Mouse (Mus musculus): ENCODE data around the gene Arhgef25.

Gene Arhgef25

DNA sequence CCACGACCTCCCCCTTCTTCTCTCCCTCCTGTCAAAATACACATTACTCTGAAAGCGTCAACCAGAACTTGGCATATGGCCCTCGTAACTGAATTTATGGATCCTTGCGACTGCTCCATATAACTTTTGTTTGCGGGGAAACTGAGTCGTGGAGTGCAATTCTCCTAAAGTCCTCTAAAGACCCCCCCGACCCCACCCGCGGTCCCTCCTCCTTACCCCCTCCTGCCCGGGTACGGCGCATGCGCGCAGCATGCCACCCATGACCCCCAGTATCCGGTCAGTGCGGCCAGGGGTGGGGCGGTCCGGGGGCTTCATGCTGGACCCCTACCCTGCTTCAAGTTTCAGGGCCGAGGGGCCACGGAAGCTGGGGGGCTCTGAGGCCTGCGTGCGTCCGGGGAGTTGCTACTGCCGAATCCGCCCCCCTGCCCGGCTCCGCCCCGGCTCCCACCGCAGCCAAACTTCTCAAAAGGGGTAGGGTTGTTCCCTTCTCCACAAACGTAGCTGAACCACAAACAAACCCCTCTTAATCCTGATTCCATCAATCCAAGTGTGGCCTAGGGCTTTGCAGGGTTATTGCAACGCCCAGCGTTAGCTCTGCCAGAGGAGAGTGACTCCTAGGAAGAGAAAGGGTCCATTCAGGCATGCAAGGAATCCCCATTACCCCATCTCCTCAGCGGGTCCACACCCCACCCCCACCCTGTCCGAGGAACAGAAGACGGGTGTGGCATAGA is at the start of gene Arhgef25:
TSS of gene Arhgef25 (minus strand) at position 433 of the 731 bp plus-strand sequence.
- DNase-seq (ENCODE audit: low spot score) = peak; percentile 37

DNA sequence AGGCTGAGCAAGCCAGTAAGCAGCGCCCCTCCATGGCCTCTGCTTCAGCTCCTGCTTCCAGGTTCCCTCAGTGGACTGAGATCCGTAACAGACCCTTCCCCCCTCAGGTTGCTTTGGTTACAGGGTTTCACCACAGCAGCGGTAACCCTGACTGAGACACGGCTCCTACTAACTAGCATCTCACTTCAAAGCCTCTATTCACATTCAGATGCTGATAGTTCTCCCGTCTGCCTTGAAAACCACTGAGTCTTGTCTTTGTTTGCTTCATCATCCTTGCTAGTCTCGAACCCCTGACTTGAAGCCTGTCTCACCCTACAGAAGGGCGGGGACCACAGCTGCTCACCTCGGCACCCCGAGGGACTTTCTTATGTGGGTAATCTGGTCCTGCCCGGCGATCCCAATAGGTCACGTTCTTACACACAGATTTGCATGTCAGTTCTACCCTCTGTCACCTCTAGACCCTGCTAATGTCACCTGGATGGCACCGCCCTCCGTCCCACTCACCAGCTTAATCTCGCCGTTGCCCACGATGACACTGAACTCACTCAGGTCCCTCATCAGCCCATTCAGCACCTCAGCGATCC is 48.5 kb upstream of the Arhgef25 start:
- DNase-seq (ENCODE audit: low spot score) = no peak

DNA sequence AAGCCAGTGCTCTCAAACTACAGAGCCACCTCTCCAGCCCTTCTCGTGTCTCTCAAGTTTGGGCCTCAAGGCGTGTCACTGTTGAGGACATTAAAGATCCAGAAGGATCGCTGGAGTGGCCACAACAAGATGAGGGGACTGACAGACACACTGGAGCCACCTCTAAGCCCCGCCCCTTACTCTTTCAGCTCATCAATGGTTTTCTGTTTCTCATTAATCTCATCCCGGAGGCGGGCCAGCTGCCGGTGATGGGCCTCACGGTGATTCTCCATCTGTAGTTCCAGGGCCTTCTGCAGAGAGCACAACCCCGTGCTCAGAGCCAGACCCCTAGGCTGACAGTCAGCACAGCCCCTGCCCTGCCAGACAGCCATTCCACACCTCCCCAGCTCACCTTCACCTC is 46.7 kb upstream of the Arhgef25 start:
- no peak for DNase-seq (ENCODE audit: low spot score)

DNA sequence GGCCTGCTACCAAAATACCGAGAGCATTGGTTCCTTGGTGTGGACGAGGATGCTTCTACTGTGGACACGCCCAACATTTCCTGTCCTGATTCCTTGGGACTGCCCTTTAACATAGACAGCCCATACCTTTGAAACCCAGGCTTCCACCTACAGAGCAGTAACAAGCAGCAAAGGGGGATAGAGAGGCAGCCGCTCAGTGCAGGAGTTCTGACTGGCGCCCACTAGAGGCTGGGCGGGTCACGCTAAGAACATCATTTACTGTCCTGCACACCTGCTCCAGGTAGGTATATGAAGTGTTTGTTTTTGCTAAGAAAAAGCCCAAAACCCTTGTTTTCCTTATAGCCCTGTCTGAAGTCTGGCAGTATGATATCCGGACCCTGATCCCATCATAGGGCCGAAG is 43.3 kb upstream of the Arhgef25 start:
- no peak for DNase-seq (ENCODE audit: low spot score)

DNA sequence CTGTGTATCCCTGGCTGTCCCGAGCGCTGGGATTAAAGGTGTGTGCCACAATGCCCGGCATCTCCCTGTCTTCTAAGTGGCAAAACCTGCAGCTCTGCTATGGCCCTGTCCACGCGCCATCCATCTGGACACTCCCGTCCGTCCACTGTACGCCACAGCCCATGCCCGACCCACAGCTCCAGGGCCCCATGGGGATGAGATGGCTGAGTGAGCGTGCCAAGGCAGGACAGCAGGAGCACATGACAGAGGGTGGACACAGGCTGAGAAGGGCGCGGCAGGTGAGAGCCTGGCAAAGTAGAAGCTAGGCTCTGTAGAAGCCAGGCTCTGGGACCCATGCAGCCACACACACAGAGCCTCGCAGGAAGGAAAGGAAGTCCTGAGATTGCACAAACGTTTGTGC is 41.9 kb upstream of the Arhgef25 start:
- no peak for DNase-seq (ENCODE audit: low spot score)

DNA sequence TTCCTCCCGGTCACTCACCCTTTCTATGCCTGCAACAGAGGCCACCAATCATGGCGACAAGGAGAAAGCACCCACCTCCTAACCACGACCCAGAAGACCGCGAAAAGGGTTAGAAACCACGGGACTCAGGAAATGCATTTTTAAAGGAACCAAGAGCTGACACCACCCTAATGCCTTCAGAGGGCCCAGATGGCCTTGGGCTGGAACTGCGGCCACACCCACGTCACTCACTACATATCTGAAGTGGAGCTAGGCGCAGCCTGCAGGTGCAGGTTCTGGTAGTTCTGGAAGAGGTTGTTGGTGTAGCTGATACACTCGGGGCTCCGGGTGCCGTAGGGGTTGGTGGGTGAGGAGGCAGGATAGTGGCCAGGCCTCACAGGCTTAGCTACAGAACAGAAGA is 40.8 kb upstream of the Arhgef25 start:
- DNase-seq (ENCODE audit: low spot score) = no peak

DNA sequence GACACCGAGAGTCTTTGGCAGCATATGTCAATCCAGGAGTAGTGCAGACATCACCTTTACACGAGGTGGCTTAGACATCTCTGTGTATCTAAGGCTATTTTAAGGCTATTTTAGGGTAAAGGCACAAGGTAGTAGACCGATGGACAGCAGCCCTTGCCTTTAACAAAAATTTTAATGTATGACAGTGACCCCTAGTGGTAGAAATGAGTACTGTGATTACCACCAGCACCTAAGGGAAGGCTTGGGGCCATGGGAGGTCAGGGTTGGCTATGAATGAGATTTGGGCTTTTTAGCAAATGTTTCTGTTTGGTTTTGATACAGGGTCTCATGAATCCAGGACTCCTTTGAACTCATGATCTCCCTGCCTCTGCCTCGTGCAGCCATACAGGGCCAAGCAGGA is 39.0 kb upstream of the Arhgef25 start:
- peak; percentile 80 for DNase-seq (ENCODE audit: low spot score)

DNA sequence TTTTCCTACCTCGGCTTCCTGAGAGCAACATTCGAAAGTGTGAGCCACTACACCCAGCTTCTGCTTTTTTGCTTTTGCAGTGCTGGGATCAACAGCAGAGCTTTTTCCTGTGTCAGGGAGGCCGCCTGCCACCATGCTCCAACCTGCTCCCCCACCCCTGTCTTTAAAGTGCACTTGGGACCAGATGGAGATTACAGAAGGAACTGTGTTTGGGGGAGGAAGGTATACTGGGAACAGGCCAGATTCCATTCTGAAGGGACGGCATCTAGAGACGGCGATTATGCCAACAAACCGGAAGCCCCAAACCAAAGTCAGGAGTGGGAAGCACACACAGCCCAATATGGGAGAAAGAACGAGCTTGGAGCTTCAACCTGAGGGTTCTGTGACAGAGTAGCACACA is 37.3 kb upstream of the Arhgef25 start:
- no peak for DNase-seq (ENCODE audit: low spot score)

DNA sequence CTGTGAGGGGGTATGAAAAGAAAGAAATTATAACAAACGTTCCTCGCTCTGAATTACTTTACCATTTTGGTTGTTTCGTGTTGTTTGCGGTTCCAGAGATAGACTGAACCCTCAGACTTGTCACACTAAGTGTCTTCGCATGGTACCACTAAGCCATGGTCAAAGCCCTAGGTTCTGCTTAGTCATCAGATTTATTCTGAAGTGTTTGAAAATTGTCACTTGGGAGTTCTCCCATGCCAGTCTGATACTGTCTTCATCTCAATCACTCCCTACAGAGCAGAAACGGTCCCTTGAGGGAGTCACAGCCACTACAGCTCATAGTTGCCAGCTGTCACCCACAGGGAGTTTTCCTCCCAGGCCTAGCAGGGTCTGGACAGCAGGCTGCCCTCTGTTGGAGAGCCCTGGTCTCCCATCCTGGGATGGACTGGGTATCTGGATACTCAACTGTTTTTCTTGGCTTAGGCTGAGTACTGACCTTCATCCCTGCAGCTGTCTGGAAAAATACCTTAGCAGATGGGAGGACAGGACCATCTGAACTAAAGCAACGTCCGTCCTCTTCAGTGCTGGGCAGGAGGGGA is 36.5 kb upstream of the Arhgef25 start:
- peak; percentile 43 for DNase-seq (ENCODE audit: low spot score)

DNA sequence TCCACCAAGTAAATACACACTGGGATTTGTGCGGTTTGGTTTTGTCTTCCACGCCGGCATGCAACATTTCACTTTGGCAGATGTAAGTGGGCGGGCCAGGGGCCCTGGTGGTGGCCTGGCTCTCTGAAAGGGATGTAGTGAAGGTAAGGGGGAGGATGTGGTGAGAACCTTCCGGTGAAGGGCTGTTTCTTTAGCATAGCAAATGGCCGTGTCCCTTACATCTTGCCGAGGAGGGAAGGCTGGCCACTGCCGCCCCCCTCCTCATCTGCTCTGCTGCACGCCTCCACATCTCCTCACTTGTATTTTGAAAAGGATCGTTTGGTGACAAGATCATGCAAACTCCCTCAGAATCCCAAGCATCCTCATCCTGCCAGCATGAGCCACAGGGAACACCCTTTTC is 35.8 kb upstream of the Arhgef25 start:
- no peak for DNase-seq (ENCODE audit: low spot score)

DNA sequence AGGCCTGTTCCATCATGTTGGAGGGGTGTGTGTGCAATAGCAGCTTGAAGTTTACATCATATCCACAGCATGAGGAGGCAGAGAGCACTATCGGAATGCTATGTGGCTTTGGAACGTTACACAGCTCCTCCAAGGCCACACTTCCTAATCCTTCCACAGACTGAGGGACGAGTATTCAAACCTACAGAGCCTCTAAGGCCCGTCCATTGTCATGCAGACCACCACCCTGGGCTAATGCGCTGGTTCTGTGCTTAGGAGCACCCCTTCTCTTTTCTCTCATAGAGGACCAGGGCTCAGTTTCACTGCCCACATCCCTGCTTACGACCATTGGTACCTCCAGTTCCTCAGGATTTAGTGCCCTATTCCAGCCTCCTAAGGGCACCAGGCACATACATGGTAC is 35.3 kb upstream of the Arhgef25 start:
- DNase-seq (ENCODE audit: low spot score) = no peak

DNA sequence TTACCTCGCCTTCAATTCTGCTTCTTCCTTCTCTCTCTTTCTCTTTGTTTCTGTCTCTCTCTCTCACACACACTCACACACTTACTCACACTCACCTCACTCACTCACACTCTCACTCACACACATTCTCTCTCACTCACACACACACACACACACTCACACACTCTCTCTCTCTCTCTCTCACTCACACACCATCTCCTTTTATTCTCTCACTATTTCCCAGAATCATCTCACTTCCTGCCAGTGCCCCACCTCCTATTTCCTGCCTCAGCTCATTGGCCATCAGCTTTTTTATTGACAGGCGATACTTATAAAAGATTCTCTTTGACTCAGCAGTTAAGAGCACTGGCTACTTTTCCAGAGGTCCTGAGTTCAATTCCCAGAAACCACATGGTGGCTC is 28.5 kb upstream of the Arhgef25 start:
- no peak for DNase-seq (ENCODE audit: low spot score)

DNA sequence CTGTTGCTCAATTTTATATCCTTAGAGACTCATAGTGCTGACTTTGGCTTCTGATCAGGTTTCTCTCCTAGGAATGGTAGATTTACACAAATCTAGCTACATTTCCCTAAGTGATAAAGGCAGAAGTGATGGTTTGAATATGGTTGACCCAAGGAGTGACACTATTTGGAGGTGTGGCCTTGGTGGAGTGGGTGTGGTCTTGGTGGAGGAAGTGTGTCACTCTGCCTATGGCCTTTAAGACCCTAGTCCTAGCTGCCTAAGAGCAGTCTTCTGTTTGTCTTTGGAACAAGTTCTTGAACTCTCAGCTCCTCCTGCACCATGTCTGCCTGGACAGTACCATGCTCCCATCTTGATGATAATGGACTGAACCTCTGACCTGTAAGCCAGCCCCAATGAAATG is 27.3 kb upstream of the Arhgef25 start:
- peak; percentile 43 for DNase-seq (ENCODE audit: low spot score)

DNA sequence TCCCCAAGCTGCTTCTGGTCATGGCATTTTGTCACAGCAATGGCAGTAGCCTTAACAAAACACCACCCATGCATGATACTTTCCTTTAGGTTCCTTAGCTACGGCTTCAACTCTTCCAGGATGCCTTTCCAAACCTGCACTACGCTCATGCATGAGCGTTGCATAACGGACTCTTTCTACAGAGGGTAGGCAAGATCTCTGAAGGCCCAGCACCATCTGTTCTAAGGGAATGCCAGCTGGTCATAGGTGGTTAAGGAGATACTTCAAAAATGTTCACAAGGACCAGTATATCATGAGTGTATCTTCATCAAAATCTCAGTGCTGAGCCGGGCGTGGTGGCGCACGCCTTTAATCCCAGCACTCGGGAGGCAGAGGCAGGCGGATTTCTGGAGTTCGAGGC is 26.6 kb upstream of the Arhgef25 start:
- DNase-seq (ENCODE audit: low spot score) = no peak

DNA sequence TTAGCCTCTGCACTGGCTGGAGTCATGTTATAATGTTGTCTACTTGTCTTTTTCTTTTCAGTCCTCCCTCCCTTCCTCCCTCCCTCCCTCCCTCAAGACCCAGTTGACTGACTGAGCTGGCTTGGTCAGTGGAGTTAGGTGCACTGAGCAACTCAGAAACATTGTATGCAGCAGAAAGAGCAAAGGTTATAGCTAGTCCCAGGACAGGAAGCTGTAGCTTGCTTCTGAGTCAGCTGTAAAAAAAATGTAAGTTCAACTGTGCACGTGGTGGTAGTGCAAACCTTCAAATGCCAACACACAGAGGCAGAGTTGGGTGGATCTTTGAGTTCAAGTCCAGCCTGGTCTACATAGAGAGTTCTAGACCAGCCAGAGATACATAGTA is 24.5 kb upstream of the Arhgef25 start:
- DNase-seq (ENCODE audit: low spot score) = peak; percentile 31

DNA sequence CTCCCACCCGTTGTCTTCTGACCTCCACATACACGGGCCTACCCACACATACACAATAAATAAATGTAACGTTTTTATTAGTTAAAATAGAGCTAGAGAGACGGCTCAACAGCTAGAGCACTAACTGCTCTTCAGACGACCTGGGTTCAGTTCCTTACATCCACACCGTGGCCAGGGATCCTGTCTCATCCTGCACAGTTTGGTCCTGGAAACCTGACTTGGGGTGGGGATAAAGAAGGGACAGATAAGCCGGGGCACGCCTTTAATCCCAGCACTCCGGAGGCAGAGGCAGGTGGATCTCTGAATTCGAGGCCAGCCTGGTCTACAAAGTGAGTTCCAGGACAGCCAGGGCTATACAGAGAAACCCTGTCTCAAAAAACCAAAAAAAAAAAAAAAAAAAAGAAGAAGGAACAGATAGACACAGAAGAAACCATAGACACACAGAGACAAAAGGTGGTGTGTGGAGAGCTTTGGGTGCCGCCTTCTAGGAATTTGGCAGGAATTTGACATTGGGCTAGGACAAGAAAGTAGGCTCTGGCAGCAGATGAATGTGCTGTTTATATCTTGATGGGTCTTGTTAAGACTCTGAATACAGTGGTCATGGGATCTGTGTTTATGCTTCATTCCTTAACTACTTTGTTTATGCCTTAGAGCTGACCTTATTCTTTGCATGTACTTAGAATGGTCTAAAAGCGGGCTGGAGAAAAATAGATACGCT is 24.0 kb upstream of the Arhgef25 start:
- no peak for DNase-seq (ENCODE audit: low spot score)

DNA sequence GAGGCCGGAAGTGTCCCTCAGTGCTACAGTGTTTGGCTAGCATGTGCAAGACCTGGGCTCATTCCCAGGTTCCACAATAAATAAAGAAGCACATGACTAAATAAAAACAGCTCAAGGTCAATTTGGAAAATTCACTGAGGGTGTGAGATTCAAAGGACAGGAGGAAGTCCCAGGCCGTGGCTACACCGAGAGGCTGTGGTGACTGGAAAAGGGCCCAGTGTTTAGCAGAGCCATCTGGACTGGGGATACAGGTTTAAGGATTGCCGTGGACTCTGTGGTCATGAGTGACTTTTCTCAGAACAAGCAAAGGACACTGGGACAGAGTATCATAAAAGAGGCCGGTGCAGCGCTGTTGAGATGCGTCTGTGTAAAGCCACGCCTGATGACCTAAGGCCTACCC is 23.4 kb upstream of the Arhgef25 start:
- peak; percentile 40 for DNase-seq (ENCODE audit: low spot score)

DNA sequence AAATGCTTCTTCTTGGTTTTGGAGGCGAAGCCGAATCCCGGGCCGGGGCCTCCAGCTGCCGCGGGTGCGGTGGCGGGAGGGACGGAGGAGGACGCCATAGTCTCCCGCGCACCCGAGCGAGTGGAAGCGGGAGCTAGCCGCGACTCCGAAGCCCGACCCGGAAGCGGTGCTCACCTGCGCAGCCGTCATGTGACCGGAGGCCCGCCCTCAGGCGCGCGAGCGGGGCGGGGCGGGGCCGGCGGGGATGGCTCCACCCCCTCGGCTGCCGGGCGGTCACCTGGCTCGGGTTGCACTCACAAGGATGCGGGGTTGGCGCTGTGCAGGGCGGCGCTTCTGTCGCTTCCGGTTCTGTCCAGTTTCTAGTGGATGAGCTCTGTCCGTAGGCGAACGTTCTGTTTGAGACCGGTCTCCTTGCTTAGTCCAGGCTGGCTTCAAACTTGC is 21.6 kb upstream of the Arhgef25 start, which contains the start of gene Pip4k2c:
TSS of gene Pip4k2c (minus strand) at position 172 of the 441 bp plus-strand sequence.
- peak; percentile 90 for DNase-seq (ENCODE audit: low spot score)

DNA sequence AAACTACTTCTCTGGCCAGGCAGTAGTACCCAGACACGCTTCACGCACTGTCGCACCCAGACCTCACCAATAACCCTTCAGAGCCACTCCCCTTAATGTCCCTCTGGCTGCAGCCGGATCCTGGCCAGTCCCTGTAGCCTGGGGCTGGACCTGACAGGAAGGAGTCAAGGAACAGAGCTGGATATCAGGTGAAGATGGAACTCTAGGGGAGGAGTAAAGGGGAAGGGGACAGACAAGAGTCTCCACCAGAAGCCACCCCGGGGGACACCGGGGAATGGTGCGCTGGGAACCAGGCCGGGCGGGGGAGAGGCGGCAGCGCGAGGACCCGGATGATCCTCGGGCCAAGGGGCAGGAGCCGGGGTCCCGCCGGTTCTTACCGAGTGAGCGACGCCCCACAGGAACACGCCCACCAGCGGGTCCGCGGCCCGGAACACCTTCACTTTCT is 21.1 kb upstream of the Arhgef25 start:
- peak; percentile 57 for DNase-seq (ENCODE audit: low spot score)

DNA sequence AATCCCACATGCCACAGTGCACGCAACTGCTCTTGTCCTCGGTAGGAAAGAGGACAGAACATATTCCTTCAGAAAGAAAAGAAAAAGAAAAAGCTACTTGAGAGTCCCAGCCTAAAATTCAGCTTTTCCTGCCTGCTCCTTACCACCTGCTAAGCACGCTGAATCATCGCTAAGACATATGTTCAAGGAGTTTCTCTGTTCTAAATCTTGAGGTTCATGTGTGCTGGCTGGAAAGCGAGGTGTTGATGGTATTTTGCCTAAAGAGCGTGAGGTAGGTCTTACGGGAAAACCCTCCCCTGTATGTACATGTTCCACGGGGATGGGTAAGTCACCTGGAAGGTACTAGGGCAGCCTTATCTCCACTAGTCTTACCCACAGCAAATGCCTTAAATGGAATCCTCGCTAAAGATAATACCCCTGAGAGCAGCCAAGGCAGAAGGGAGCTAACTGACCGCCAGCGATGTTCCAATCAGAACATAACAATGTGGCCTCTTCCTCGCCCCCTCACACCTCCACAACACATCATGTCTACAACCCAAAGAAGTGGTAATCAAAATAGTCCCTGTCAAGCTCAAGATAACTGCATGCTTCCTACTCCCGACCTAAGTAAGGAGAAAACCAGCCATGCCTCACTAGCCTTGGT is 20.2 kb upstream of the Arhgef25 start:
- no peak for DNase-seq (ENCODE audit: low spot score)

DNA sequence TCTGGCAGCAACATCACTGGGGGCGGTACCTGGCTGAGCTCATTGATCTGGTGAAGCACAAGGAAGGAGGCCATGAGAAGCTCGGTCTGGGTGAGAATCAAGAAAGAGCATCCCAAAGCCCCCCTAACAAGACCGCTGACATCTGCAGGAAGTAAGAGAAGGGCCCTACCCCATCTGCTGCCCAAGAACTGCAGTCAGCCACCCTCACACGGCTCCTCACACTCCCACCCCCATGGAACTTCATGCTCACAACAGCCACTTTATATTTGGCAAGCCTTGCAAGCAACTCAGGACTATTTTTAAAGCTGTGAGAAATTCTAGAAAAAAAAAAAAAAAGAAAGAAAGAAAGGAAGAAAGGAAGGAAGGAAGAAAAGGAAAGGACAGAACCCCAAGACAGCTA is 19.0 kb upstream of the Arhgef25 start:
- no peak for DNase-seq (ENCODE audit: low spot score)

DNA sequence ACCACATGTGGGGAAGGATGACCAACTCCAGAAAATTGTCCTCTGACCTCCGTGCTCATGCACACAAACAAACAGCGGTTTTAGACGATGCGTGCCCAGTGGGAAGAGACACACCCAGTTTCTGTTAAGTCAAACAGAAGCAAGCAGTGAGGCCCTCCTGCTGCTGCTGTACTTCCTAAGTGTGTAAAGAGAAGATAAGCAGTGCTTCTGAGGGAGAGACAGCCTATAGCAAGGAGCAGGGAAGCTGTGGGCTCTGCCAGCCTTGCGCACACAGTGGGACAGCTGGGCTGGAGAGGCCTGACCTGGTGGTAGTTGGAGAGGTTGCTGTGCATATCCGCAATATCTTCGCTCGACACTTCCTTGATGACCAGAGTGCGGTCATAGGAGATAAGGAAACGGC is 15.5 kb upstream of the Arhgef25 start:
- no peak for DNase-seq (ENCODE audit: low spot score)

Measured in adipocyte (in vitro differentiated cells).